Comparison of ENCODE assay signal across 13 mouse cellular contexts in genomic region chr16:57551617-57552016, GRCm38 (mm10). TPM values are rescaled to one million over a fixed set of nuclear protein-coding genes. Genes with fewer than 3 reads are reported as not detected.
A peak's percentile ranks its signal among the peaks of the same experiment; 100 is the strongest.
DNase-seq lines count a peak whose midpoint lies in the region; ATAC-seq and TF ChIP-seq lines count a peak whose summit lies in the region.
"Had no signal": no experiment of that assay in that cellular context is flagged by ENCODE, and none has a peak within 500 bp of the region (broad histone marks: within the 10 kb centered on the region; RNA-seq: fewer than 3 reads in every experiment).

No protein-coding gene starts in this region.

- WGBS in embryonic facial prominence, embryonic 12.5 days = 78% methylated on average over 2 of the region's 2 CpGs
- 85% methylated on average over 2 of the region's 2 CpGs for WGBS in embryonic facial prominence, embryonic 10.5 days
- WGBS in kidney, embryonic 16.5 days = 76% methylated on average over 2 of the region's 2 CpGs
- 65% methylated on average over 2 of the region's 2 CpGs for WGBS in intestine, postnatal 0 days

- no peaks in the 10 kb centered on the region for H3K9me3 ChIP-seq in embryonic facial prominence, embryonic 12.5 days
- no peaks in the 10 kb centered on the region for H3K9me3 ChIP-seq in embryonic facial prominence, embryonic 10.5 days
- no peaks in the 10 kb centered on the region for H3K9me3 ChIP-seq in kidney, embryonic 16.5 days (ENCODE audit: low read length)
- no peaks in the 10 kb centered on the region for H3K9me3 ChIP-seq in intestine, postnatal 0 days (ENCODE audit: control insufficient read depth)
- H3K9me3 ChIP-seq: forebrain, embryonic 13.5 days had no signal

- no peak overlapping the region for H3K9ac ChIP-seq in embryonic facial prominence, embryonic 12.5 days
- no peak overlapping the region for H3K9ac ChIP-seq in kidney, embryonic 16.5 days (replicated peaks; ENCODE audit: low read length)
- peak overlapping the region; percentile 1; the same call in 1 of the 2 replicates for H3K9ac ChIP-seq in intestine, postnatal 0 days (ENCODE audit: low read depth, low read length)
- H3K9ac ChIP-seq: forebrain, embryonic 13.5 days had no signal

- peaks cover 7% of the 10 kb centered on the region; the same call in 1 of the 2 replicates for H3K36me3 ChIP-seq in embryonic facial prominence, embryonic 12.5 days
- peaks cover 3% of the 10 kb centered on the region; the same call in 1 of the 2 replicates for H3K36me3 ChIP-seq in embryonic facial prominence, embryonic 10.5 days (replicated peaks)
- no peaks in the 10 kb centered on the region for H3K36me3 ChIP-seq in kidney, embryonic 16.5 days (ENCODE audit: insufficient read depth, low read length)
- H3K36me3 ChIP-seq in intestine, postnatal 0 days (ENCODE audit: control insufficient read depth, insufficient read depth) = no peaks in the 10 kb centered on the region

- H3K4me1 ChIP-seq in embryonic facial prominence, embryonic 12.5 days = peaks cover 13% of the 10 kb centered on the region; the same call in 1 of the 2 replicates
- H3K4me1 ChIP-seq in embryonic facial prominence, embryonic 10.5 days = peaks cover 28% of the 10 kb centered on the region
- H3K4me1 ChIP-seq in kidney, embryonic 16.5 days (ENCODE audit: insufficient read depth, low read length) = peaks cover 40% of the 10 kb centered on the region
- H3K4me1 ChIP-seq in intestine, postnatal 0 days (replicated peaks; ENCODE audit: control insufficient read depth, insufficient read depth, low read length) = peaks cover 11% of the 10 kb centered on the region

- no peak for ATAC-seq in embryonic facial prominence, embryonic 12.5 days (ENCODE audit: insufficient number of reproducible peaks, insufficient read depth, low FRiP score, low TSS enrichment)
- ATAC-seq in kidney, embryonic 16.5 days (ENCODE audit: low FRiP score, low TSS enrichment) = no peak
- ATAC-seq in intestine, postnatal 0 days = no peak
- ATAC-seq: forebrain, embryonic 13.5 days; inflammation-experienced regulatory T-cells, adult 6 months; midbrain, embryonic 16.5 days had no signal

- H3K27me3 ChIP-seq in embryonic facial prominence, embryonic 12.5 days = no peaks in the 10 kb centered on the region
- H3K27me3 ChIP-seq in embryonic facial prominence, embryonic 10.5 days (replicated peaks; ENCODE audit: low read depth, poor library complexity, severe bottlenecking) = peaks cover 4% of the 10 kb centered on the region; the same call in 1 of the 2 replicates
- H3K27me3 ChIP-seq in kidney, embryonic 16.5 days (ENCODE audit: insufficient read depth, low read length) = no peaks in the 10 kb centered on the region
- H3K27me3 ChIP-seq in intestine, postnatal 0 days (replicated peaks; ENCODE audit: control insufficient read depth, insufficient read depth, low read length) = no peaks in the 10 kb centered on the region

- H3K27ac ChIP-seq in embryonic facial prominence, embryonic 12.5 days = no peak overlapping the region
- H3K27ac ChIP-seq in embryonic facial prominence, embryonic 10.5 days (replicated peaks) = no peak overlapping the region
- no peak overlapping the region for H3K27ac ChIP-seq in kidney, embryonic 16.5 days (ENCODE audit: low read length)
- H3K27ac ChIP-seq in intestine, postnatal 0 days (ENCODE audit: low read depth, low read length) = no peak overlapping the region
- H3K27ac ChIP-seq: forebrain, embryonic 13.5 days had no signal

- no peak for DNase-seq in embryonic facial prominence, embryonic 10.5 days (ENCODE audit: low spot score)
- no peak for DNase-seq in kidney, adult 11 months
- peak; percentile 37 for DNase-seq in 416B (ENCODE audit: low read depth)
- DNase-seq in layer of hippocampus, postnatal 25 days (ENCODE audit: extremely low spot score in 1 of 2, low spot score in 1 of 2) = no peak
- DNase-seq in testis, postnatal 10 days (ENCODE audit: low spot score) = no peak
- DNase-seq: adrenal gland, adult 8-10 months; gastrocnemius, postnatal 25 days had no signal

- peak overlapping the region; percentile 42 for H3K4me2 ChIP-seq in embryonic facial prominence, embryonic 12.5 days (replicated peaks)
- H3K4me2 ChIP-seq in kidney, embryonic 16.5 days (replicated peaks; ENCODE audit: low read depth, low read length) = peak overlapping the region; percentile 55
- peak overlapping the region; percentile 83 for H3K4me2 ChIP-seq in intestine, postnatal 0 days (replicated peaks; ENCODE audit: low read depth)
- H3K4me2 ChIP-seq: forebrain, embryonic 13.5 days had no signal

- no peak overlapping the region for H3K4me3 ChIP-seq in embryonic facial prominence, embryonic 12.5 days
- no peak overlapping the region for H3K4me3 ChIP-seq in embryonic facial prominence, embryonic 10.5 days
- H3K4me3 ChIP-seq in kidney, embryonic 16.5 days (ENCODE audit: low read length) = 0 out of 2 replicates have a peak overlapping the region, but pooled peaks have one; percentile 2
- peak overlapping the region; percentile 34 for H3K4me3 ChIP-seq in intestine, postnatal 0 days (ENCODE audit: low read depth, low read length)
- H3K4me3 ChIP-seq: forebrain, embryonic 13.5 days had no signal

- TF ChIP-seq CTCF in intestine, postnatal 0 days (IDR thresholded peaks at IDR 0.05; ENCODE audit: low read depth) = peak; percentile 45

RNA-seq across cellular contexts. Expression of gene Cmss1, which starts 55.0 kb away (rescaled TPM):
- 54.1 and 56.1 TPM in 2 replicates for polyA plus RNA-seq in embryonic facial prominence, embryonic 12.5 days (2016; fragmentation: Nextera tagmentation; extraction: Ambion mirVana)
- polyA plus RNA-seq in embryonic facial prominence, embryonic 10.5 days (2016; fragmentation: Nextera tagmentation; extraction: Ambion mirVana) = 58.1 and 64.6 TPM in 2 replicates
- 51.4 and 56.3 TPM in 2 replicates for polyA plus RNA-seq in kidney, embryonic 16.5 days (2015; fragmentation: Nextera tagmentation; extraction: Ambion mirVana)
- polyA plus RNA-seq in intestine, postnatal 0 days (2015; fragmentation: Nextera tagmentation; extraction: Ambion mirVana) = 19.1 and 19.9 TPM in 2 replicates
- 10 to 100 TPM; 13.5 to 17.0 TPM for total RNA-seq in layer of hippocampus, postnatal 25 days (2021)

Comparison
In these comparisons a context has a peak if more than half of its experiments do, and no peak if none do; other contexts are left out.
1. H3K4me3 ChIP-seq: peak in kidney, embryonic 16.5 days (single experiment) and intestine, postnatal 0 days (single experiment); none in embryonic facial prominence, embryonic 12.5 days (single experiment) and embryonic facial prominence, embryonic 10.5 days (single experiment).
2. Peak in every context shown above with its lines, with median percentiles within 50 percentile points of each other: H3K4me2 ChIP-seq.